Mouse (Mus musculus) hindbrain, embryonic 16.5 days (tissue): ENCODE measurements around the gene Dnhd1. TPM values are rescaled to one million over a fixed set of nuclear protein-coding genes. Genes with fewer than 3 reads are reported as not detected.
"Not testable (repeated sequence)": the region's sequence is repeated elsewhere in the genome, so short reads cannot be mapped to it uniquely, and the experiment has no call there.

Experiments
- ATAC-seq: fragments of 200-750 bp; cut with Nextera tagmentation; 2 replicates; pipeline ENCODE4 v1.8.0; 2017; ENCODE audit warnings: moderate TSS enrichment, moderate library complexity
- H3K27ac ChIP-seq: fragments of 300-500 bp; sonication (generic); 2 replicates; pipeline ENCODE4 v1.5.1; 2014; ENCODE audit warnings: low read depth, mild to moderate bottlenecking, control low read depth, low read length, moderate library complexity
- H3K27me3 ChIP-seq: fragments of 300-500 bp; sonication (generic); replicated peaks from 2 replicates; pipeline ENCODE4 v1.6.1; 2014; ENCODE audit warnings: low read length; ENCODE audit not compliant: control insufficient read depth, insufficient read depth
- H3K36me3 ChIP-seq: fragments of 300-500 bp; sonication (generic); 2 replicates; pipeline ENCODE4 v1.6.1; 2014; ENCODE audit warnings: mild to moderate bottlenecking, low read length, moderate library complexity, mixed read lengths; ENCODE audit not compliant: control insufficient read depth, insufficient read depth
- H3K4me1 ChIP-seq: fragments of 300-500 bp; sonication (generic); 2 replicates; pipeline ENCODE4 v1.6.1; 2014; ENCODE audit warnings: low read depth, low read length; ENCODE audit not compliant: control insufficient read depth, insufficient read depth
- H3K4me2 ChIP-seq: fragments of 300-500 bp; sonication (generic); 2 replicates; pipeline ENCODE4 v1.6.1; 2014; ENCODE audit warnings: mild to moderate bottlenecking, low read length, control low read depth, moderate library complexity
- H3K4me3 ChIP-seq: fragments of 300-500 bp; sonication (generic); 2 replicates; pipeline ENCODE4 v1.5.1; 2014; ENCODE audit warnings: mild to moderate bottlenecking, low read length, control low read depth, moderate library complexity
- H3K9ac ChIP-seq: fragments of 300-500 bp; sonication (generic); 2 replicates; pipeline ENCODE4 v1.6.1; 2014; ENCODE audit warnings: low read depth, mild to moderate bottlenecking, control low read depth, low read length, moderate library complexity
- H3K9me3 ChIP-seq: fragments of 300-500 bp; sonication (generic); 2 replicates; pipeline ENCODE4 v1.6.1; 2014; ENCODE audit warnings: mild to moderate bottlenecking, low read length, moderate library complexity; ENCODE audit not compliant: control insufficient read depth
- WGBS: fragments of 180-500 bp; shearing (Covaris S2); extraction: QIAGEN DNeasy Blood & Tissue Kit; methylation state at CpG from one replicate; pipeline ENCODE4 v1.1.7; 2014; 5-methylcytosine and 5-hydroxymethylcytosine counted together
- polyA plus RNA-seq: library from polyadenylated mRNA; unstranded; fragments of >200 nt; fragmentation: Nextera tagmentation; extraction: Ambion mirVana; gene quantifications from 2 replicates; pipeline ENCODE4 v1.2.1, GENCODE M21; 2015

The Dnhd1 gene
- polyA plus RNA-seq, 1 experiment from 2014 or later, result 1.6 TPM

- not testable (repeated sequence) for H3K9me3 ChIP-seq, ATAC-seq, H3K27me3 ChIP-seq, H3K9ac ChIP-seq, H3K4me3 ChIP-seq, H3K4me2 ChIP-seq, H3K27ac ChIP-seq
- peaks cover 14% of the 10 kb centered on the region for H3K4me1 ChIP-seq
- 86% methylated on average over 7 of the region's 7 CpGs for WGBS
- H3K36me3 ChIP-seq, result peaks cover 24% of the 10 kb centered on the region
Observed at GRCm38 (mm10) chr7:105742539-105743215, 92.0 kb downstream of the Dnhd1 start.

- 42% methylated on average over 17 of the region's 20 CpGs for WGBS
- H3K4me3 ChIP-seq, result peak overlapping the region; percentile 97
- H3K27ac ChIP-seq, result peak overlapping the region; percentile 84; the same call in 1 of the 2 replicates
- H3K4me1 ChIP-seq, result peaks cover 12% of the 10 kb centered on the region
- ATAC-seq, result peak; percentile 21
- peaks cover 25% of the 10 kb centered on the region for H3K36me3 ChIP-seq
- not testable (repeated sequence) for H3K27me3 ChIP-seq, H3K9me3 ChIP-seq
- peak overlapping the region; percentile 90 for H3K4me2 ChIP-seq
- peak overlapping the region; percentile 92 for H3K9ac ChIP-seq
Observed at GRCm38 (mm10) chr7:105743246-105743925, 92.8 kb downstream of the Dnhd1 start.

GRCm38 (mm10) chr7:105743926-105744590, 93.4 kb downstream of the Dnhd1 start, which contains the start of gene Taf10:
Taf10 (minus strand) TSS chr7:105744361.
- H3K27ac ChIP-seq, result peak within 1 kb of the TSS; percentile 84
- WGBS, result under 1% methylated on average over 61 of the region's 67 CpGs
- peaks cover 26% of the 10 kb centered on the region for H3K36me3 ChIP-seq
- H3K9ac ChIP-seq, result peak within 1 kb of the TSS; percentile 92
- peaks cover 7% of the 10 kb centered on the region for H3K4me1 ChIP-seq
- H3K4me3 ChIP-seq, result peak within 1 kb of the TSS; percentile 97
- ATAC-seq, result peak; percentile 97
- no peaks in the 10 kb centered on the region for H3K9me3 ChIP-seq
- peak within 1 kb of the TSS; percentile 90 for H3K4me2 ChIP-seq
- no peaks in the 10 kb centered on the region for H3K27me3 ChIP-seq

GRCm38 (mm10) chr7:105747776-105748175, 97.1 kb downstream of the Dnhd1 start:
- H3K27me3 ChIP-seq, result no peaks in the 10 kb centered on the region
- no peaks in the 10 kb centered on the region for H3K9me3 ChIP-seq
- no peak overlapping the region for H3K4me3 ChIP-seq
- ATAC-seq, result no peak
- H3K36me3 ChIP-seq, result peaks cover 10% of the 10 kb centered on the region; the same call in 1 of the 2 replicates
- peaks cover 12% of the 10 kb centered on the region for H3K4me1 ChIP-seq
- no peak overlapping the region for H3K27ac ChIP-seq
- H3K9ac ChIP-seq, result no peak overlapping the region
- 85% methylated on average over 2 of the region's 2 CpGs for WGBS
- H3K4me2 ChIP-seq, result no peak overlapping the region

DNA sequence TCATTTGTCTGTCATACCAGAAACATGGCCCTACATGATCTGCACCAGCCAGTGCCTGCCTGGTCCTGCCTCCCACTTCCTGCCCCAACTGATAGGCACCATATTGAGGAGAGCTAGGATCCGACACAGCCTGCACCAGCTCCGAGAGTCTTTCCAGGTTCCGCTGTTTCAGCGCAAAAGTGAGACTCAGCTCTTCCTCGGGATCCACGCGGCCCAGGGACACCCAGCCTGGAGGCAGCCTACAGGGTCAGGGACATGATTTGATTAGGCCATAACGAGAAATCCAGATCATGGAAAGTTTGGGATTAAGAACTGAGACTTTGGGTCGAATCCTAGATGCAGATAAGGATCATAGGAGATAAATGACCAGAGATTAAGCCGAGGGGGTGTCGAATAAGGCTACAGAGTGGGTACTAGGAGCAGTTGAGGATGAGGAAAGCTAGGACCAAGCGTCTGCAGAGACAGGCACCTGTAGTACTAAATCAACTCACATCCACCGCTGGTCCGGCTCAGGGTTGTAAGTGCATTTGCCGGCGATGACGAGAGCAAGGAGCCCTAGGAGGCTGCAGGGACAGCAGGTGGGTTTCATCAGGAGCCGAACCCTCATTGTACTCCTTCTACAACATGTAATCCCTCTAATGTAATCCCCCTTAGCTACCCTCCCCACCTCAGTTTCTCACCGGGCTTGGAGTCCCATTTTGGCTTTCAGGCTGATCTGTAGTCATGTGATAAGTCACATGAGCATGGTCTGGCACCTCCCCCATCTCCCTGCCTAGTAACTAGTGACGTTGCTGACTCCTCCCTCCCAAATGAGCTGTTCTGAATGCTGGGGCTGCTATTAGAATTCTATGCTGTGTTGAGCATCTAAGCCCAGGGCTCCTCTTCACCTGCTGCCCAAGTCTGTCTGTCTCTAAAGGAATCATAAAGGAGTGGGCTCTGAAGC, 101.1 kb downstream of the Dnhd1 start, which contains the start of gene Tpp1:
Tpp1 (minus strand) TSS at position 745 of the 943 bp plus-strand sequence.
- H3K27me3 ChIP-seq, result no peaks in the 10 kb centered on the region
- peak; percentile 91 for ATAC-seq
- H3K4me2 ChIP-seq, result peak within 1 kb of the TSS; percentile 74
- H3K36me3 ChIP-seq, result peaks cover 33% of the 10 kb centered on the region
- peak within 1 kb of the TSS; percentile 54 for H3K4me3 ChIP-seq
- 23% methylated on average over 19 of the region's 20 CpGs for WGBS
- no peaks in the 10 kb centered on the region for H3K9me3 ChIP-seq
- H3K27ac ChIP-seq, result peak within 1 kb of the TSS; percentile 71
- peak within 1 kb of the TSS; percentile 71 for H3K9ac ChIP-seq
- peaks cover 5% of the 10 kb centered on the region for H3K4me1 ChIP-seq

GRCm38 (mm10) chr7:105752716-105753115, 102.1 kb downstream of the Dnhd1 start:
- ATAC-seq, result no peak; the same call in 1 of the 2 replicates
- H3K27ac ChIP-seq, result peak overlapping the region; percentile 9; the same call in 1 of the 2 replicates
- no peak overlapping the region for H3K4me2 ChIP-seq
- no peak overlapping the region for H3K4me3 ChIP-seq
- H3K4me1 ChIP-seq, result peaks cover 5% of the 10 kb centered on the region
- WGBS, result 76% methylated on average over 2 of the region's 2 CpGs
- peaks cover 41% of the 10 kb centered on the region for H3K36me3 ChIP-seq
- H3K9ac ChIP-seq, result no peak overlapping the region
- H3K27me3 ChIP-seq, result no peaks in the 10 kb centered on the region
- no peaks in the 10 kb centered on the region for H3K9me3 ChIP-seq

DNA sequence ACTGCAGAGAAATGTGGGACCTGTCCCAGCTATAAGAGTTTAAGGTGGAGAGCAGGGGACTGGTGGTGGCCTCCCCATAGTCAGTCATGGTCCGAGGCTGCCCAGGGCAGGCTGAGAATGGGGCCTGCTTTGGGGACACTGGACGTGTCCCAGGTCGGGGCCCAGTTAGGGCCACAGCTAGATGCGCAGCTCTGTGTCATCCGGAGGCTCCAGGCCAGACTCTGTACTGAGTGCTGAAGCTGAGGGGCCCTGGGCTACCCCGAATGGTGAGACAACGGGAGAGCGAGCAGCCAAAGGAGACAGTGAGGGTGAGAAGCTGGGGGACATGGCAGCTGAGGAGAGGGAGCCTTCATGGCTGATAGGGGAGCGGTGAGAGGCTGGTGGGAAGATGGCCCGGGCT, 102.7 kb downstream of the Dnhd1 start:
- WGBS, result 93% methylated on average over 10 of the region's 10 CpGs
- H3K4me1 ChIP-seq, result peaks cover 5% of the 10 kb centered on the region
- no peak overlapping the region for H3K4me3 ChIP-seq
- no peaks in the 10 kb centered on the region for H3K27me3 ChIP-seq
- H3K27ac ChIP-seq, result no peak overlapping the region
- no peak for ATAC-seq
- H3K9me3 ChIP-seq, result no peaks in the 10 kb centered on the region
- no peak overlapping the region for H3K4me2 ChIP-seq
- no peak overlapping the region for H3K9ac ChIP-seq
- peaks cover 45% of the 10 kb centered on the region for H3K36me3 ChIP-seq

- 26% methylated on average over 51 of the region's 51 CpGs for WGBS
Observed at GRCm38 (mm10) chr7:105761813-105762484, 111.3 kb downstream of the Dnhd1 start.

More at GRCm38 (mm10) chr7:105761813-105762484, 111.3 kb downstream of the Dnhd1 start:
- H3K36me3 ChIP-seq, result peaks cover 74% of the 10 kb centered on the region
- no peak overlapping the region for H3K9ac ChIP-seq
- no peak for ATAC-seq
- no peaks in the 10 kb centered on the region for H3K9me3 ChIP-seq
- no peaks in the 10 kb centered on the region for H3K27me3 ChIP-seq
- H3K4me3 ChIP-seq, result no peak overlapping the region
- H3K27ac ChIP-seq, result no peak overlapping the region; the same call in 1 of the 2 replicates
- H3K4me1 ChIP-seq, result no peaks in the 10 kb centered on the region; the same call in 1 of the 2 replicates
- H3K4me2 ChIP-seq, result no peak overlapping the region
